Mouse (Mus musculus) induced T-regulatory cell, adult 2 months (primary cell): ENCODE measurements around the gene Gatad2b.
"Not testable (repeated sequence)": the region's sequence is repeated elsewhere in the genome, so short reads cannot be mapped to it uniquely, and the experiment has no call there.

Experiments
- DNase-seq: peaks from one replicate; pipeline ENCODE4 v3.0.0-alpha.2; 2012; ENCODE audit warnings: low read depth

The Gatad2b gene

DNA sequence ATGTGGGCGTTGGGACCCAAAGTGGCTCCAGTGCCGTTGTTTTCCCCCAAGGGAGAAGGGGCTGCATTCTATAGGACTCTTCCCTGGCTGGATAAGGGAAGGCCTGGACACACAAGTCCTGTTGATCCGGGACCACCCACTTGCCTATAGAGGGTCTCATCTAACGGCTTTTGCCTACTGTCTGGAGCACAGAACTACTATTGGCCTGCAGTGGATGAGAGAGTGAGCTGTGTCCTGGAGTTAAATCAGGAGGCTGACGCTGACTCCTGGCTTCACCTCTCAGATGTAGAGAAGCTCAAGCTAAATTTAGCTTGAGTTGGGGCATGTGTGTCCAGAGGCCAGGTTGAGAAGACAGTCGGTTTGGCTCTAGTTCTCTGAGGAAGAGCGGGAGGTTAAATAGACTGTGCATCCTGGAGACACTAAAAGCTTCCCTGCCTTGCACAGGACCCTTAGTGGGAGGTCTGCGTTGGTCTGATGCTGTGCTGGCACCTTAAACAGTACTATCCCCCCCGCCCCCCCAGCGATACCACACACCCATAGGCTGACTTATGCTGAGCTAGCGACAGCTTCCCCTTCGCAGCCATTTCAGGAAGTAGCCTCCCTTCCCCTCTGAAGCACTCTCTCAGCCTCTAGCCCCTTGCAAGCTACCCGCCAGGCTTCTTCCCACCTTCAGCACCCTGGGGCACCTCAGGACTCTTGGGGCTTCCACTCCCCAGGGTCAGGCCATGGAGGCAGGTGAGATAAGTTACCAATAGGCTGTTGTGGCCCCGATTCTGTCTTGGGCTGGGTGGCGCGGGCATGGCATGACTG lies 26.8 kb upstream of the Gatad2b start:
- DNase-seq = peak; percentile 85

GRCm38 (mm10) chr3:90266901-90267775 lies 25.8 kb upstream of the Gatad2b start:
- peak; percentile 61 for DNase-seq

- no peak for DNase-seq
Measured at GRCm38 (mm10) chr3:90268190-90268589, 24.8 kb upstream of the Gatad2b start.

- DNase-seq = no peak
Measured at GRCm38 (mm10) chr3:90268971-90269370, 24.0 kb upstream of the Gatad2b start.

DNA sequence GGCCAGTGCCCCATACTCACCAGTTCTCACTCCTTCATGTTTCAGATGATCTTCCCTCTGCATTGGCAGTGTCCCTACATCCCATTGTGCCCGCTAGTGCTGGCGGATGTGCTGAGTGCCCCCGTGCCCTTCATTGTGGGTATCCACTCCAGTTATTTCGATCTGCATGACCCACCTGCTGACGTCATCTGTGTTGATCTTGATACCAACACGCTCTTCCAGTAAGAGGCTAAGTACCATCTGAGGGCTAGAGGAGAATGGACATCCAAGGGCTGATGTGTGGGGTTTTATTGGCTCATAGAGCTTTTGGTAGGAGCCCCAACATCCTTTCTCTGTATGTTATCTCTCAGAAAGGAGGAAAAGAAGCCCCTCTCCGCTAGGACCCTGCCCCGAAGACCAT lies 22.2 kb upstream of the Gatad2b start:
- DNase-seq = no peak

DNA sequence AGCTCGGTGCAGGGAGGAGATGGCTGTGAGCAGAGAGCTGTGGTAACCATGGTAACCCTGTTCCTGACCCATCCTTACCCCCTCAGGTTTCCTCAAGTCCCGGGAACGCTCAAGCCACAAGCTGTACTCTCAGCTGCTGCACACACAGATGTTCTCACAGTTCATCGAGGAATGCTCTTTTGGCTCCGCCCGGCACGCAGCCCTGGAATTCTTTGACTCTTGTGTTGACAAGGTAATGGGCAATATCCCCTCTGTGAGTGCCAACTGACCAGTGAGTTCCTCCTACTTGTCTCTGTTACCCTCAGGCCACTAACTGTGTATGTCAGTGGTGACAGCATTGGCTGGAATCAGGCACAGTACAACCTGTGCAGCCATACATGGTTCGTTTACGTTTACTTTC lies 20.8 kb upstream of the Gatad2b start:
- no peak for DNase-seq

GRCm38 (mm10) chr3:90273855-90274254 lies 19.1 kb upstream of the Gatad2b start:
- DNase-seq = no peak

GRCm38 (mm10) chr3:90275286-90275685 lies 17.7 kb upstream of the Gatad2b start:
- DNase-seq = no peak

DNA sequence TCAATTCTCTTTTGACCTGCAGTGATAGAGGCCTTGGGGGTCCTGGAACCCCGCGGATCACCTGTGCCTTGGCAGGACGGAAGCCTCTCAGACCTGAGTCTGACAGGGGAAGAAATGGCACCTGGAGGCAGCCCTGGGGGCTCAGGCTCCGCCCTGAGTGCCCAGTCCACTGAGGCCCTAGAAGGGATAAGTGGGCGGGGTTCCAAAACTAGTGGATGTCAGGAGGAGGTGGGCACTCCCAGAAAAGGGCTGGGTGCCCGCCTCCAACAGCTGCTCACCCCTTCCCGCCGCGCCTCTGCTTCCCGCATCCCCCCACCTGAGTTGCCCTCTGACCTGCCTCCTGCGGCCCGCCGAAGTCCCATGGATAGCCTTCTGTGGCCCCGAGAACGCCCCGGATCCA lies 16.1 kb upstream of the Gatad2b start:
- DNase-seq = no peak

- DNase-seq = no peak
Measured at GRCm38 (mm10) chr3:90277793-90278192, 15.2 kb upstream of the Gatad2b start.

DNA sequence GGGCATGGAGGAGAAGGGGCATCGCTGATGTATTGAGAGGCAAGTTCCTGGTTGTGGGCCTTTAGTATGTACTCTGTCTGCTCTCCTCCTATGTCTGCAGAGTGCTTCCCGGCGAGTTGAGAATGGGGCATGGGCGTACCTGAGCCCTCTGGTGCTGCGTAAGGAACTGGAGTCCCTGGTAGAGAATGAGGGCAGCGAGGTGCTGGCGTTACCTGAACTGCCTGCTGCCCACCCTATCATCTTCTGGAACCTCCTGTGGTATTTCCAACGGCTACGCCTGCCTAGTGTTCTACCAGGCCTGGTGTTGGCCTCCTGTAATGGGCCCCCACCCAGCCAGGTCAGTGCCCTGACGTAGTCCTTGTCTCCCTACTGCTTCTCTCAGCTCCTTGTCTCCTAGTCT lies 14.8 kb upstream of the Gatad2b start:
- no peak for DNase-seq

DNA sequence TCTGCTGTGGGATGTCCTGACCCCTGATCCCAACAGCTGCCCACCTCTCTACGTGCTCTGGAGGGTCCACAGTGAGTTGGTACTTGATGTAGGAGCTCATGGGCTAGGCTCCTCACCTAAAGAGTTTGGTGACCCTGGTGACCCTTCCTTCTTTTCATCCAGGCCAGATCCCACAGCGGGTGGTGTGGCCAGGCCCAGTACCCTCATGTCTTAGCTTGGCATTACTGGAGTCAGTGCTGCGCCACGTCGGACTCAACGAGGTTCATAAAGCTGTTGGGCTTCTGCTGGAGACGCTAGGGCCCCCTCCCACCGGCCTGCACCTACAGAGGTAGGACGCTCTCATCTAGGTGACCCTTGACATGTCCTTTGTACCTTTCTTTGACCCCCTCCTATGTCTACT lies 13.8 kb upstream of the Gatad2b start:
- DNase-seq = no peak

- DNase-seq = no peak
Measured at GRCm38 (mm10) chr3:90279743-90280142, 13.2 kb upstream of the Gatad2b start.

GRCm38 (mm10) chr3:90280708-90281107 lies 12.3 kb upstream of the Gatad2b start:
- no peak for DNase-seq

- no peak for DNase-seq
Measured at GRCm38 (mm10) chr3:90284150-90284549, 8.8 kb upstream of the Gatad2b start.

GRCm38 (mm10) chr3:90289403-90289802 lies 3.6 kb upstream of the Gatad2b start:
- DNase-seq = not testable (repeated sequence)

GRCm38 (mm10) chr3:90290602-90291001 lies 2.4 kb upstream of the Gatad2b start:
- no peak for DNase-seq

DNA sequence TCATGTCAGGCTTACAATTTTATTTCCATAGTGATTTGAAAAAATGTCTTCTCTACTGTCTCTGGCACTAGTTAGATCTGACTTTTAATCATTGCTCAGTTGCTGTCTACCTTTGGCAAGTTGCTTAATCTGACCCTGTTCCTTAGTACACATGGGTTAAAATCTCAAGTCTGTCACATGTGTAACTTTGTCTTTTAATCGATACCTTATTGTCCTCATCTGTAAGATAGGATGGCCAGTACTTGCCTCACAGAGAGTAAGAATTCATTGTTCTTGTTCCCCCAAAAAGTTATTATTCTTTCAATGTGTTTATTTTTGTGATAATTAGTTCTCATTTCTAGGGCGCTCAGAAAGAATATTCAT lies 1.0 kb upstream of the Gatad2b start:
- DNase-seq = no peak

DNA sequence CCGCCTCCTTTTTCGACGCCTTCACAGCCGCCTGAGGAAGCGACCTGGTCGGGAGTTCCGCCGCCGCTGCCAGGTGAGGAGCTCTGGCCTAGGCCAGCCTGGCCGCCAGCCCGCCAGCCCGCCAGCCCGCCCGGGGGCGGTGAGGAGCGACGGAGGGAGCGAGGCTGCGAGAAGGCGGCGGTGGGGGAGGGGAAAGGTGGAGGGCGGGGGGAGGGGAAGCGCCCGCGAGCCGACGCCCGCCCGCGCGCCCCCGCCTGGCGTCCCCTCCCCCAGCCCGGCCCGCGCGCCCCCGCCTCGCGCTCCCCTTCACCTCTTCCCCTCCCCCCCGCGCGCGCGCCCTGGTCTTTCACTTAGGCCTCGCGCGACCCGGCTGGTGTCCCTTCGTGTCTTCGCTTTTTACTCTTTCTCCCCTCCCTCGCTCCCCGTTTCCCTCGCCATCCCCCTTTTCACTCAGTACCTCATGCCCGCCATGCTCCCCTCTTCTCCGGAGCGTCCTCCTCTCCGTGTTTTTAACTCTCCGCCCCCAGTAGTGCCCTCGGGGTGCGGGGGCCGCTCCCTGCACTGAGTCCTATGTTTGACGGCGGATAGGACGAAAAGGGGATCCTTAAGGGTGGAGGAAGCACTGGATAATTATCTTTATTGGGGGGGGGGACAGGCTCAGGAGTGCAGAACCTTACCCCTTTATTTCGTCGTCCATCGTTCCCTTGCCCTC lies 530 bp downstream of the Gatad2b start:
- DNase-seq = peak; percentile 78

- DNase-seq = peak; percentile 52
Measured at GRCm38 (mm10) chr3:90294064-90294440, 1.1 kb downstream of the Gatad2b start.

DNA sequence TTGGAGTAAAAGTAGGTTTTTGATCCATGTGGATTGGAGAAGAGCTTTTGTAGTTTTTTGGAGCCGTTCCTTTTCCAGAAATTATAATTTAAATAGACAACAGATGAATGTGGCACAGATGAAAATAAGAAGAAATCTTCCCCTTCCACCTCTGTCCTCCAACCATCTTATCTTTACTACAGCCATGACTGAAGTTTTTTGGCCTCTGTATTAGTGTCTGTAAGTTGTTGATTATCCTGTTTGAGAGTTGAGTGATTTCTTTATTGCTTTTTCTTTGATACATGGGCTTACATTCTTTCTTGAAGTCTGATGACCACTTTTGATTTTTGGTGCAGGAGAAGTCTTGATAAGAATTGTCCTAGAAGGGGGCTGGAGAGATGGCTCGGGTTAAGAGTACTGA lies 1.7 kb downstream of the Gatad2b start:
- DNase-seq = peak; percentile 19

DNA sequence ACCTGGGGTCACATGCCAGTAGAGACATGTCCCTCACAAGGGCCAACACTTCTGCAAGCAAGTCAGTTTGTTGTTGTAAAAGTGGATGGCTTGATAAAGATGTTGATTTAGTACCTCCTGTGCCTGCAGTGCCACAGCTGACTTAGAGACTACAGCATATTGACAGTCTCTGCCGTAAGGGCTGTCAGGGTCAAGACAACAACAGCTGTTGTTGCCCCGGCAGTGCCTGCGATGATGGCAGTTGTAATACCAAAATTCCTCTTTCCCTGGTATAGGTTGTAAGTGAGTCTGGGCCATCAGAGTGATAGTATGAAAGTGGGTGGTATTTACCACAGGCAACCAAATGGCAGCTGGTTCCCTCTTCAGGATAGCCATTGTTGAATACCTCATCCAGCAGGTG lies 12.8 kb downstream of the Gatad2b start:
- DNase-seq = no peak

DNA sequence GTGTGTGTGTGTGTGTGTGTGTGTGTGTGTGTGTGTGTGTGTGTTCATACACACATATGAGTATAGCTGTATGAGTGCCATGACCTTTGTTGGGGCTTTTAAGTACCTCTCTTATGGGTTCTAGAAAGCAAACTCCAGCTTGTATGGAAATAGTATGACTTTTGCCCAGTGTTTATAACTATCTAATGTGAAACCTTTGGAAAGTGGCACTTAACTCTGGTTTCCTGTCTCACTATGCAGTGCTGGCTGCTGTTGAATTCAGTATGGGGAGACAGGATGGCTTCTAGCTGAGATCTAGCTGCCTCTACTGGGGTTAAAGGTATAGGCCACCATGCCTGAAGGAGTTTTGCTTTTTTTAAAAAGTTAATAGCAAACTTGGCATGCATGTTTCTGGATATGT lies 16.6 kb downstream of the Gatad2b start:
- DNase-seq = peak; percentile 32
